Mouse (Mus musculus) spleen, embryonic (tissue): ENCODE data around the gene Gm20661.
"Not testable (repeated sequence)": the region's sequence is repeated elsewhere in the genome, so short reads cannot be mapped to it uniquely, and the experiment has no call there.

Experiments used
- CTCF ChIA-PET: fragments of 350-600 bp; sonication (Branson Sonifier 250); formaldehyde crosslinking; loops from one replicate; lab custom pipeline; 2022; lab: Charles Lee

Gene Gm20661

DNA sequence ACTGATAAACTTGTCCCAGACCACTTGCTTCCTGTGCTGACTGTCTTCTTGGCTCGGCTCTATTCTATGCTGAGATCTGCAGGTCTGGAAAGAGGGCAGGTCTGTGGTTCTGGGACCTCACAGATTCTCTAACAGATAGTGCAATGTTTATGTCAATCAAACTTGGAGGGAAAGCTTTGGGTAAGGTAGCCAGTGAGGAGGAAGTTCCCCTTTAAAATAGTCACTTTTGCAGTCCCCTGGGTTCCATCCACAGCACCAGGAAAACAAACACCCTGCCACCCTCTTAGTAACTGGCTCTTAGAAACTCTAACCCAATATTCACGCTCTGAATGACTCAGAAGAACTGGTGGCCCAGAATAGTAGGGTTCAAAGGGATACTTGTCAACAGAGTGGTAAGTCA, 11.6 kb downstream of the Gm20661 start:
- CTCF ChIA-PET: no interaction called here

DNA sequence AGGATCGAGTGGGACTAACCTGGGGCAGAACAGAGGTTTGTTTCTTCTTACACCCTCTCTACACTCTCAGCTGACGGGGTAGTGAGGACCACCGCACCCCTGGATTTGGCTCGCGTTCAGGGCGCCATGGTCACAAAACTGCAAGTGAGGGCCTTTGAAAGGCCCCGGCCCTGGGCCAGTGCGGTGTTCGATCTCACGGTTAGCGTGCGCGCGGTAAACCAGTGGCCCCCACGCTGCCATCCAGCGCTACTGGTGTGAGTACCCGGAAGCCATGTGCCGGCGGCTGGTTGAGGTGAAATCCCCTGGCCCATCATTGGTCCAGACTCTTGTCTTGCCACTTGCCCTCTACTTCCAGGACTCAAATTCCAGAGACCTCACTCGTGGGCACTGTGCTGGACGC, 12.7 kb downstream of the Gm20661 start:
- CTCF ChIA-PET: no interaction called here

DNA sequence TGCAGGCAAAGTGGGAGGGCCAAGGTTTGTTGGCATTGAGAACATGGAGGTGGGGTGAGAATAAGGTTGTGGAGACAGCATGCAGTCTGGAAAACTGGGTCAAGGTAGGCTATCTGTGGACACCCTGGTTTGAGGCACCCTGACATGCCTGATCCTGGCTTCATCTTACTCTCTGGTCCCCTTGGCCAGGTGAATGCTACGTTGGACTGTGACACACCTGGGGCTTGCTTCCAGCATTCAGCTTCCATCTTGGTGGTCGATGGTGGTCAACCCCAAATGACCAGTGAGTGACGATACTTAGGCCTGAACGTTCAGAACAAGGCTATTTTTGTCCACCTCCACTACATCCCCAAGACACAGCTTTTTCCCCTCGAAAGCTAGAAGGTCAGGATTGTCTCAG, 13.2 kb downstream of the Gm20661 start, which contains the start of gene Gm20662:
TSS of gene Gm20662 (plus strand) at position 301 of the 400 bp plus-strand sequence.
- CTCF ChIA-PET: no interaction called here

DNA sequence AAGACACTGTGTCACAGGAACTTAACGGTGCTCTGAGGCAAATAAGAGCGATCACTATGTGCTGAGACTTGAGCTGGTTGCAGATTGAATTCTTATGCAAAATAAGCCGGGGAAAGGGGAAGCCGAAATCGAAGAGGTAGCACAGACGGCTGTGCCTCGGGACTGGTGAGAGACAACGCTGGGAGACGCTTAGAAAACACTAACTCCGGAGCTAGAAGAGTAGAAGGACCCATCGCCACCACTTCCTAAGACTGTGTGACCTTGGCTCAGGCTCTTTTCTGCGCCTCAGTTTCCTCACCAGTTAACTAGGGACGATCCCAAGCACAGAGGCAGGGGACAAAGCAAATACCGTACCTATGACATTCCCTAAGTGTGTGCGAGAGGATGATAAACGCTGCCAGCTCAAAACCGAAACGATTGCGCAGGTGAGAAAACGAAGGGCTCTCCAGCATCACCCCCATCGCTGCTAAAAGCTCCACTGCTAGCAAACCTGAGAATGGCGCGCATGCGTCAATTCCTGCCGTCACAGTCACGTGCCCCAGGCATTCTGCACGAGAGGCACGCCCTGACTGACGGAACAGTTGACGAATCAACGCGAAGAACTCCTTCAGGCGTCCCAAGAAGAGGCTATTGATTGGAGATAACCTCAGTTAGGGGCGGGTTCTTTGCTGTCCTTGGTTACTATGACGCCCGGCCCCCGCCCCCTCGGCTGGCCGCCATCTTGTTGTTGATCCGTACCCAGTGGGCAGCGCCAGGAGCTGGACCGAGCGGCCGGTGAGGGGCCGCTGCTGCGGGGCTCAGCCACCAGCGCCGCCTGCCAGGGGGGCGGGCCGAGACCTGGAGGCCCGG, 19.3 kb downstream of the Gm20661 start, which contains the start of gene Ip6k1:
TSS of gene Ip6k1 (plus strand) at position 580 of the 849 bp plus-strand sequence.
- CTCF ChIA-PET: interaction anchor here (0.5 kb wide), 1 partner anchor 26 kb away, joined by 4 read pairs; no protein-coding TSS in a partner anchor

DNA sequence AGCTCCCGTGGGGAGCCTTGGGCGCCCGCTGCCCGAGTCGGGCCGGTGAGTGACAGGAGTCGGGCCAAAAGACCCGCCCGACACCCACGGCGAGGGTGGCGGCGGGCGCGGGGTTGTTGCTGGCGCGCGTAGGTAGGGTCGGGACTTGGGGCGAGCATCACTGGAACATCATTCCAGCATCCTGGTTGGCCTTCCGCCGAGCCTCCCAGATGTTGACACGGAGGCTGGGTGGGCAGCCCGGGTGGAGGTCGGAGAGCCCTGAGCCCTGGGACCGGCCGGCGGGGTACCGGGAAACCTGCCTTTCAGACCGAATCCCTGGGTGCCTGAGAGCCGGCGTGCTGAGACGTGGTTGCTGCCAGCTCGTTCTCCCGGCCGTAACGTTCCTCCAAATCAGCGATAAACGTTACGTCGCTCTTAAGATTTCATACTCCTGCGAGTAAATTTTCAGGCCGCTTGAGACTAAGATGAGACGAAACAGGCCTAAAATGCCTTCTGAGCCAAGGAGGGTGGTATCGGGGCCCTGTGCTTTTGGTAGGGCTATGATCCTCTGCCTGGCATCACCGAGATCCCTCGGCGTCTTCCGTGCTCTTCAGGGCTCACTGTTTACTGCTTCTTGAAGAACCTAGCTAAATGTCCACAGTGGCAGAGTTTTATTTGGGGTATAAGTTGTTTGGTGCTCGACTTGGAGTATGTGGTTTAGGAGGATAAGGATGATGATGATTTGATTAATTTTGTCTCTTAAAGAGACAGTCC, 20.1 kb downstream of the Gm20661 start:
- CTCF ChIA-PET: interaction anchor here (1.1 kb wide), 1 partner anchor 19 kb away, joined by 4 read pairs; no protein-coding TSS in a partner anchor

DNA sequence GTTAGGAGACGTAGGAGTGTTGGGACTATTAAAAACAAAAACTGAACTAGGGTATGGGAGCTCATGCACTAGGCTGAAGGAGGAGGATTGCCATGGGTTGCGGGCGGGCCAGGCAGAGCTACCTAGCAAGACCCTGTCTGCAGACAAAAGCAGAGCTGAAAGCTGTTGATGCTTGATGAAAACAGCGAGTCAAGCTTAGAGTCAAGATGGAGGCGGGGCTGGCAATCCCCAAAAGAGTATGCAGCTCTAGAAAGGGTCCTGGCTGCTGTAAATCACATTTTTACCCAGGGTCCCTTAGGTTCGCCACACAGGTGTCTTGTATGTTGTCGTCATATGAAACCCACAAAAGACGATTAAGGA, 20.7 kb downstream of the Gm20661 start:
- CTCF ChIA-PET: interaction anchor here (0.6 to 1.1 kb wide), 3 partner anchors 19 to 54 kb away, joined by 3 to 4 read pairs (median 3); partner anchors contain the start of gene Gmppb

DNA sequence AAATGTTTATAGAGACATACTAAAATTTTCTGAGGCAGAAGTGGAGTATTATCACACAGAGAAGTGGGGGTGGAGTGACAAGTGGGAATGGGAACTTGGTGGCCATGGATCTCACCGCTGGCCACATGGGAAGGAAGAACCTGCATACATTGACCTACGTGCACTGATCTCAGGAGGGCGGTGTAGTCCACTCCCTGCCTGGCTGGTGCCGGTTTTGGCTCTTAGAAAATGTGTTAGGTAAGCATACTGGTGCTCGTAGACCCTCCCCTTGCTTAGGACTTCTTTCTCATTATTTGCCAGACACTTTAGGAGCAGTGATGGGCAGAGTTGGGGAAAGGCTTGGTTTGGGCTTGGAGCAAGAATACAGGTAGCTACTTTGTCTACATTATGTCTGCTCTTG, 25.2 kb downstream of the Gm20661 start:
- CTCF ChIA-PET: no interaction called here

DNA sequence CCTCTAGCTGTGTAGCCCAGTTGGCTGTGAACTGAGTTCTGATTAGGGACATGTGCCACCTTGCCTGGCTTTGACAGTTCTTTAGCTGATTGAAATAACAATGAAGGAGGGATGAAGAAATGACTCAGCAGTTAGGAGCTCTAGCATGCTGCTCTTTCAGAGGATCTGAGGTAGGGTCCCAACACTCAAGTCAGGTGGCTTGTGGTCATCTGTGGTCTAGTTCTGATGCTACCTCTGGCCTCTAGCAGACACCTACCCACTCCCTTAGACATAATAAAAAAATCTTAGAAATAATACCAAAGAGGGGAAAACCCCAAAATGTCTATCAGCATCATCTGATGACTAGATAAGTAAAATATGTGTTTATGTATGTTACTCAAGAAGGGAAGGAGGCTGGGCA, 27.5 kb downstream of the Gm20661 start:
- CTCF ChIA-PET: interaction anchor here (0.6 kb wide), 1 partner anchor 10 kb away, joined by 3 read pairs; no protein-coding TSS in a partner anchor

DNA sequence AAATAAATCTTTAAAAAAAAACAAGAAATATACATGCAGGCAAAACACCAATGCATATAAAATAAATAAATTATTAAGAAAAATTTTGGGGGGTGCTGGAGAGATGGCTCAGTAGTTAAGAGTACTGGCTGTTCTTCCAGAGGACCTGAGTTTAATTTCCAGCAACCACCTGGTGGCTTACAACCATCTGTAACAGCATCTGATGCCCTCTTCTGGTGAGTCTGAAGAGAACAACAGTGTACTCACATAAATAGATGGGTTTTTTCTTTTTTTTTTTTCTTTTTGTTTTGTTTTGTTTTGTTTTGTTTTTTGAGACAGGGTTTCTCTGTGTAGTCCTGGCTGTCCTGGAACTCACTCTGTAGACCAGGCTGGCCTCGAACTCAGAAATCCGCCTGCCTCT, 30.7 kb downstream of the Gm20661 start:
- CTCF ChIA-PET: not testable (repeated sequence)

DNA sequence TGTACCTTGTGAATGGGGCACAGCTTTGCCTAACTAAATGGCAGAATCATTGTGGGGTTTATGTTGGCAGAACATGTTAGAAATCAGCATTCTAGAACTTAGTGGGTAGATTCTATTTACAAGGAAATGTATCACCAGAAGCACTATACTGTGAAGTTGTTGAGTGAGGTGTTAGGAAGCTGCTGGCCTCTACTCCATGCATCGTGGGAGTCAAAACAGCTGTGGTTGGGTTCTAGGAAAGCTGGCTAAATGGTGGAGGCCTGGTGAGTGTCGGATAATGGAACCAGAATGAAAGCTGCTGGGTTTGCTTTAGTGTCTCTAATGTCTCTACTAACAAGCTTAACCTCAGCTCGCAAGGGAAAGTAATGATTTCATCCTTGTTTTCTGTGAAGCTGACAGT, 34.3 kb downstream of the Gm20661 start:
- CTCF ChIA-PET: no interaction called here

DNA sequence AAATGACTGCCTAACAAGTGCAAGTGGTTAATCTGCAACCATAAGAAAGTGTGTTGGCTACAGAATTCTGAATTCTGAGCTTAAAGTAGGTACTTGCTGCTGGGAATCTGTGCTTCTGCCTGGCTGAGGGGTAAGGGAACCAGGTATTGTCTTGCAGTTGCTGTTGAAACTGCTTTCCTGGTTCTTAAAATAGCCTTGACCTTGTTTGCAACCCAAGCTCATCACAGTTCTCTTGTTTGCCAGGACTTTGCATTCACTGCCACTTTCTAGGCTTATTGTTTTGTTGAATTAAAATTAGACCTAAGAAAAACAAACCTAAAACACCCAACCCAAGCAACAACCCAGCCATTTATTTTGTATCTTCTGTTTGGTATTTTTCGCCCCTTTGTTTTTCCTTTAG, 37.9 kb downstream of the Gm20661 start:
- CTCF ChIA-PET: no interaction called here

DNA sequence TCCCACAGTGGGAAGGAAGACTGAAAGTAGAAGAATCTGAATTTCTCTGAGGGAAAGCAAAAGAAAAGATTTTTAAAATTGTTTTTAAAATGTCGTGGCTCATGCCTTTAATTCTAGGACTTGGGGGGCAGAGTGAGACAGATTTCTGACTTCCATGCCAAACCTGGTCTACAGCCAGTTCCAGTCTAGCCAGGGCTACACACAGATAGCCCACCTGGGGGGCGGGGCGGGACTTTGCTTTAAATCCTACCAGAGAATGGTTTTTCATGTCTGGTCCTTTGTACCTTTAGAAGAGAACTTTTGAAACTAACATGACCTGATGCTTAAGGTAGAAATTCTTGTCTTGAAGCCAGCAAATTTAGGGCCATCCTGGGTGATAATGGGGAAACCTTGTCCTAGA, 40.4 kb downstream of the Gm20661 start:
- CTCF ChIA-PET: no interaction called here

DNA sequence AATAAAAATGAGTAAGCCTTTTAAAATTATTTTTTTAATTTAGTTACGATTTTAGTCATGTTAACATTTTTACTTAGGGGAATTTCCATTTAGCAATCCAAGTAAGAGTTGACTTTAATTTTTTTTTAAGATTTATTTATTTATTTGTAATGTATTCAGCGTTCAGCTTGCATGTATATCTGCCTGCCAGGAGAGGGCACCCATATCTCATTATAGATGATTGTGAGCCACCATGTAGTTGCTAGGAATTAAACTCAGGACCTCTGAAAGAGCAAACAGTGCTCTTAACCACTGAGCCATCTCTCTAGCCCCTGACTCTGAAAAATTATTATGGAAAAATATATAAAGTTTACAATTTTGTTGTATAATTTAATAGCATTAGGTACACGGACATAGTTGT, 43.7 kb downstream of the Gm20661 start:
- CTCF ChIA-PET: interaction anchor here (1.2 kb wide), 1 partner anchor 23 kb away, joined by 4 read pairs; the partner anchor contains the start of gene Gmppb

DNA sequence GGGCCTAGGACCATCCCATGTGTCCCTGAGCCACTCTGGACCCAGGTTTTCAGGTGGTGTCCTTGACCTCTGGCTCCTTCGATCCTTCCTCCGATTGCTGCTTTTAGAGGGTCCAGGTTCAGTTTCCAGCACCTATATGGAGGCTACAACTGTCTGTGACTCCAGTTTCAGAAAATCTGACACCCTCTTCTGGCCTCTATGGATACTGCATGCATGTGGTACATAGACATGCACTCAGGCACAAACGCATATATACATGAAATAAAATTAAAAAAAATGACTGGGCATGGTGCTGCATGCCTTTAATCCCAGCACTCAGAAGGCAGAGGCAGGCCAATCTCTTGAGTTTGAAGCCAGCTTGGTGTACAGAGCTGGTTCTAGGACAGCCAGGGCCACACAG, 45.0 kb downstream of the Gm20661 start:
- CTCF ChIA-PET: interaction anchor here (0.6 to 0.7 kb wide), 2 partner anchors 26 to 725 kb away, joined by 4 to 6 read pairs; no protein-coding TSS in a partner anchor

DNA sequence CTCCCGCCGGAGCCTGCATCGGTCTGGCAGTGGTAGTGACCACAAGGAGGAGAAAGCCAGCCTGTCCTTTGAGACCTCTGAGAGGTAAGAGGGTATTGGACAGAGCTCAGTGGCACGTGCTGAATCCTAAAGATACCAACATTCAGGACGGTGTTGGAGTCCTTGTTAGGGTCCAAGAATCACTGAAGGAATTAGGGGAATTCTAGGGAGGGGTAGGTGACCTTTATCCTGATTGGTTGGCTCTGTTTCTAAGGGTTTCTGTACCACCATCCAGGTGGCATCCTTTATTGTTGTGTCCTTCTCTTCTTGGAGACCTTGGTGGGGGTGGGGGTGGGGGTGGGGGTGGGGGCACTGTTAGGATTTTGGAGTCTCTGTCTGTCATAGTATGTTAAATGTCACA, 49.3 kb downstream of the Gm20661 start:
- CTCF ChIA-PET: no interaction called here

DNA sequence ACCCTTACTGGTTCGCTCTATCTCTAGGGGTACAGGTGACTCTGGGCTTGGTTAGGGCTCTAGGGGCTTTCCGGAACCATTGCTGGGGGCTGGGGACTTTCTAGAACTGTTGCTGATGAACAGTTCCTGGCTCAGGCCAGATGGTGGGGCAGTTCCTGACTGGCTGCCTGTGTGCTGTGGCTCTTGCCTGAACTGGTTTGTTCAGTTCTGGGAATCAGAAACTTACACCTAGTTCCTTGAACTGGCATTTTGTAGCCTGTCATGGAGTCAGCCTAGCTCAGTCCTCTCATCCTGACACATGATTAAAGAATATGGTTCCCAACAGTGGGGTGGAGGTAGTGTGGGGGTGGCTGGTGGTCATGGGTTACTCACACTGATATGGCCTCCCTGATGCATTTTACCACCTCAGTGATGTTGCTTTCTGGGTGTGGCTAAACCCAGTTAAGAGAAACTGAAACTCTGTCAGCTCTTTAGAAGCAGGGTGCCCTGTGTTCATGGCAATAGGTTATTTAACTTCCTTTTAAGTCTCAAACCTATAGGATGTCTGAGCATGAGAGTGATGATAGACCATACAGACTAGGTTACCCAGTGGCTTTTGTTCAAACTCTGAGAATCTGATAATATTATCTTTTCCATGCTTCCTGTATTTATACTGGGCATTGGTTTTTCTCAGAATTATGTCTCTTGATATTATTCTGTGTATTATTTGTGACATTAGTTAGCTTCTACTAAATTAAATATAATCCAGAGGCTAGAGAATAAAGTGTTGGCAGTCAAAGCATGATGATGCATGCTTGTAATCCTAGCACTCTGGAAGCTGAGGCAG, 52.7 kb downstream of the Gm20661 start:
- CTCF ChIA-PET: interaction anchor here (0.7 to 1.1 kb wide), 3 partner anchors 9 to 141 kb away, joined by 3 to 4 read pairs (median 3); no protein-coding TSS in a partner anchor
